Mouse (Mus musculus) adrenal gland, postnatal 14 days (tissue): Measurements from ENCODE around the gene Gabrb1. TPM values are rescaled to one million over a fixed set of nuclear protein-coding genes. Genes with fewer than 3 reads are reported as not detected.
A peak's percentile ranks its signal among the peaks of the same experiment; 100 is the strongest.
"Not testable (repeated sequence)": the region's sequence is repeated elsewhere in the genome, so short reads cannot be mapped to it uniquely, and the experiment has no call there.

Source experiments
- DNase-seq: peaks from one replicate; pipeline ENCODE4 v3.0.0; 2021; ENCODE audit warnings: mixed read lengths
- total RNA-seq: library from RNA; stranded (reverse); gene quantifications from 2 replicates; pipeline ENCODE4 v1.2.3, GENCODE M21; 2021

Gene Gabrb1
- total RNA-seq, 1 experiment from 2014 or later, result 0.33 TPM

DNA sequence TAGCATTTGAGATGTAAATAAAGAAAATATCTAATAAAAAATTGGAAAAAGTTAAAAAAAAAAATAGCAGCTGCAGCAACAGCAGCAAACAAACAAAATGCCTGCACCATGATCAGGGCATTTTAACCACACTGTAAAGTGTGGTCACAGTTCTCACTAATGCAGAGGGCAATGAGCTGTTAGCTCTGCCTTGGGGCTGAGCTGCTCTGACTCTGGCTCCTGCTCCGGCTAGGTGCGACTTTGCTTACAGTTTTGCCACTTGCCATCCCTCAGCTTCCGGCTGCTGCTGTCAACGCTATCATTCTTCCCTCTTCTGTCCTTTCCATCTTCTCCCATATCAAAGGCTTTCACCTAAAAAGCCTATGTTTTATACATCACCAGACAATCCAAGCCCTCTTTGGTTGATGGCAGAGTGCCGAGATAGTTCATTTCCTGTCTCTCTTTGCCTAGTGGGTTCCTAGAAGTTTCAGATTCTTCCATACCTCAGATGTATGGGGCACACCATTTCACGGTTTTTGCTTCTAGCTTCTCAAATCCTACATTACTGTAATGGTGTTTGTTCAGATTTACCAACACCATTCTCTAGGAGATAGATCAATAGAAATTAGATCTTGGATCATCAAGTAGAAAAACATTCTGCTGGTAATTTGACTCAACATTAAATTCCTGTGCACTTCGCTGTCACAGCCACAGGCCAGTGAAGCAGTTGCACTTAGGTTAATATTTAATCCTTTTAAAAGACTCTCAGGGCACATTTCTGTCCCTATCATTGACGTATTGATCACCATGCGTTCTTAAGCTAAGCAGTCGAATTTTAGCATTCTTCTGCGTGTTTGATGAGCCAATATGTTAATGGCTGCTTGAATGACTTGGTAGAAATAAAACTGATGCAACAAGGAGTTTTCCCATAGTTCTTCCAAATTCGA, 385.6 kb downstream of the Gabrb1 start:
- DNase-seq, result no peak

DNA sequence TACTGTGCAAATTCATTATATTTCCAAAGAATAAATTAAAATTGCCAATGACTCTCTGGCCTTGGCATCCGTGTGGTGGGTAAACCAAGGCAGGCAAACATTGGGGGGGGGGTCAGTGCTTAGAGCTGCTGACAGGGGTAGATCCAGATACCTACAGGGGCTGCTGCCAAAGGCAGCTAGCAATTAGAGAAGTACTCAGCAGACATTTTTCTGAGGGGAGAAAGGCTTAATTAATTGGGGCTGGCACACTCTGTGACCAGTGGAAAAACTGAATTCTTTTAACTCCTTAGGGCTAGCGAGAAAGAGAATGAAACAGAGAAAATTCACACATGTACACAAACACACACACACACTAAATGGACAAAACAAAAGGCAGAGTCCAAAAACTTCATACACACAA, 388.3 kb downstream of the Gabrb1 start:
- DNase-seq, result no peak

DNA sequence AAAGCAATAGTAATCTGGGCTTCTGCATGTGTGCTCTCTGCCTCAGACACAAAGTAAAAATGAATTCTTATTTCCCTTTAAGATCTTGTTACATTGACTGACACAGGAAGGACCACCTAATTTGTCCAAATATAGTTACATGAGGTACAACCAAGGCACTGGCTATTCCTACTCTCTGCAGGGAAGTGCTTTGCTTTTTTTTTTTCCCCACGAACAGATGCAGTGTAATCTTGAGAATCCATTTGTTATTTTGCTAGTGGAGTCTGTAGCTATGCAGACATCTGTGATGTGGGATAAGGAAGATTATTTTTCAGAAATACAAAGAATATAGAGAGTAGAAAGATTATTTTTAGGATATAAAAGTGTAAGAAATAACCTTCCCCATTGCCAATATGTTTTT, 406.2 kb downstream of the Gabrb1 start:
- DNase-seq, result no peak

DNA sequence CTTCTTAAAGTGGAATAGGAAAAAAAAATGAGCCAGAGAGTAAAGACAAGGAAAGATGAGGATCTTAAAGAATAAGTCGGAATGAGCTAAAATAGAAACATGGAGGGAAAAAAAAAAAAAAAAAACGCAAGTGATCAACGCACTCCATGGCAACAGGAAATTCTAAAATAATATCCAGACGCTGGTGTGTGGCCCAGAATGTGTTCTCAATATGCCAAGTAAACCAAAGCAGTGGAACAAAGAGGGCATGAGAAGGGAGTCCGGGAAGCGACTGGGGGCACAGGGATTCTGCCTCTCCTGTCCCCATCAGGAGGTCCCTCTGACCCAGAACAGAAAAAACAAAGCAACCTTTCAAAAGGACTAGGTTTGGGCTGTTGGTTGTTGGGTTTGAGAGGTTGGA, 410.9 kb downstream of the Gabrb1 start:
- no peak for DNase-seq

DNA sequence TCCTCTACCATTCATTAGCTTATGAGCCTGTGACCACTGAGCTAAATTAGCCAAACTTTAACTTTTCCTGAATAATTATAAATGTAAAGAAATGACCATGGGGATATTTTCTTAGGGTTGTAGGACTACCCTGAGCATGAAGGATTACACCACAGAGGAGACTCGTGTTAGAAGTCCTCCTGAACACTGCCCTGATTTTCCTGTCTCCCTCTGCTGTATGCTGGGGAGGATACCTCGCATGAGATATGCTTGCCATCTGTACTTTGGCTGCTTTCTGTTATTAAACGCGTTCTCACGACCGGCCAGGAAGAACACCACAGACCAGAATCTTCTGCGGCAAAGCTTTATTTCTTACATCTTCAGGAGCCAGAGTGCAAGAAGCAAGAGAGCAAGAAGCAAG, 411.5 kb downstream of the Gabrb1 start:
- not testable (repeated sequence) for DNase-seq

DNA sequence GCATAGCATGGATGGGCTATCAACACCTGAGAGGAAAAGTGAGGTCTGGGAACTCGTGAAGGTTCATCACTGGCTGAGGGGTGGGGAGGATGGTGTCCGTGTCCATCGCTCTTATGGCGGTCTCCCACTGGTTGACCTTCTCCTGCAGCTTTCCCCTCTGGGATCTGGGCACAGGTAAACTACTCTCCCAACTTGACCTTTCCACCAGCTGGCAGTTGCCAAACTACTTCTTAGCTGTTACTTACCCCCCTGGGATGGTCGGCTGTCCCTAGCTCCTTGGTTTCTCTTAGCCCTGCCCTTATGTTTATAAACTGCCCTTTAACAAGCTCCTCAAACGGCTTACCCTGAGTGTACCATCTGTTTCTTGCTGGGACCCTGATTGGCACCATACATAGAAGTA, 418.9 kb downstream of the Gabrb1 start:
- no peak for DNase-seq

DNA sequence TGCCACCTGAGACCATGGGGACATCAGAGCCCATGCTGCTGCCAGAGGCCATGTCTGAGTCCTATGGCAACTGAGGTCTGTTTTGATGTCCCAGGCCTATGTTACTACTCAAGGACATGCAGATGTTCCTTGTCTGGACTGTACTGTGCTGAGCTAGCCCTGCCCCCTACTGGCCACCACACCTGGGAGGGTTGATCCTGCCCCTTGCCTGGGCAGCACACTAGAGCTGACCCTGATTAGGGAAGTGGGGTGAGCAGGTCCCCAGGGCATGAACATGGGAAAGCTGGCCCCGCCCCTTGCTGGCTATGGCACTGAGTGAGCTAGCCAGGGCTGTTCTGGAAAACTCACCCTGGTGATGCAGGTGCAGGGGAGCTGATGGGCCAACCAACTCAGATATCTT, 428.6 kb downstream of the Gabrb1 start:
- DNase-seq, result peak; percentile 7

DNA sequence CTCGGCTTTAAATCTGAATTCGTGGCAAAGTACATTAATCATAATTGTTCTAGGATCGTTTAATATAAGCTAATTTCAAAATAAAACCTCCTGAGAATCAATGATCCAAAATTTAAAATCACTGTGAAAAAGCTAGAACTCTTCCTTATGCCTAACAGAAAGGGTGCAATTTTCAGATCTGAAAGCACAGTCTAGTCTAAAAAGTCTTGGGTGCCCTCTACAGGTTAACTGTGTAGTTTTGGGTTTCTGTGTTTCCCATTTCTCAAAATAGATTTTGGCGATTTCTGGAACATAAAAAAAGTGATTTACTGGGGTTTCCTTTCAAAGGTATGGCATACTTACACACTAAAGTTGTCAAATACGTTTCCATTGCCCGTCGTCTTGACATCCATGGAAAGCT, 436.7 kb downstream of the Gabrb1 start:
- DNase-seq, result no peak

DNA sequence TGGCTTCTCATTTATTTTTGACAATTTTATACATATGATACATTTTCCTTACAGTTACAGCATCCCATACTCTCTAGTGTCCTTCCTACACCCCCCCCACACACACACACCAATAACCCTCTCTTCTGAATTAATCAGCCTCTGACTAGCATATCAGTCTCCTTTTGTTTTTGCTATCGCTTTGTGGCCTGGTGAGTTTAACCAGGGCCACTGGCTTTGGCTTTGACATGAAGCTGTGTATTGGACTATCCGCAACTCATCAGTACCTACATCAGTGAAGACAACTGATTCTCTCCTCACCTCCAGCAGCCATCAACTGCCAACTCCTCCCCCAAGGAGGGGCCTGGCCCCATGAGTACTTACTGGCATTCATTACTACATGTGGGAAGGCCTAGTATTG, 437.1 kb downstream of the Gabrb1 start:
- no peak for DNase-seq

DNA sequence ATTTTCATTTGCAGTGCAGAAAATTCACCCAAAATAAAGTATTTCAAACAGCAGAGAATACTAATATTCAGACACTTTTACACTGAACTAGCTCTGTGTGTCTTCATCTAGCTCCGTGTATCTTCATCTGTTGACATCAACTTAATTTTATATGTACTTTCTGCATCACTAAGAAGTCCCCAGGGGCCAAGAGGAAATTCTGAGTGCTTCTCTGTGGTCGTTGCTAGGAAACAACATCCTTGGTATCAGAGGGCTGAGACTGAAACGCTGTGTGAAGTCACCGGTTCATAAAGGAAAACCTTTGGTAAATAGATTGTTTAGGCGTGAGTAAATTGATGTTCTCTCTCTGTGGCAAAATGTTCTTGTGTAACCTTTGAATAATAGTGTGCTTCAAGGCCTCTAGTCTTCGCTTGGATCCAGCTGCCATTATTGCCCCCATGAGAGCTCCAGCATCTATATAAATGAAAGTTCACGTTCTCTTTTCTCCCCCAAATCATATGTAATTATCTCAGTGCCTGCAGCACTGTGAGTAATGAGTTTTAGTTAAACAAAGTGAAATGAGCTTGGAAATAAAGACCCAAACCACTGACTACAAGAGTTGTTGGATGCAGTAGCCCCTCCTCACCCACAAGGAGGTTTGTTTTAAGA, 446.5 kb downstream of the Gabrb1 start:
- DNase-seq, result no peak

DNA sequence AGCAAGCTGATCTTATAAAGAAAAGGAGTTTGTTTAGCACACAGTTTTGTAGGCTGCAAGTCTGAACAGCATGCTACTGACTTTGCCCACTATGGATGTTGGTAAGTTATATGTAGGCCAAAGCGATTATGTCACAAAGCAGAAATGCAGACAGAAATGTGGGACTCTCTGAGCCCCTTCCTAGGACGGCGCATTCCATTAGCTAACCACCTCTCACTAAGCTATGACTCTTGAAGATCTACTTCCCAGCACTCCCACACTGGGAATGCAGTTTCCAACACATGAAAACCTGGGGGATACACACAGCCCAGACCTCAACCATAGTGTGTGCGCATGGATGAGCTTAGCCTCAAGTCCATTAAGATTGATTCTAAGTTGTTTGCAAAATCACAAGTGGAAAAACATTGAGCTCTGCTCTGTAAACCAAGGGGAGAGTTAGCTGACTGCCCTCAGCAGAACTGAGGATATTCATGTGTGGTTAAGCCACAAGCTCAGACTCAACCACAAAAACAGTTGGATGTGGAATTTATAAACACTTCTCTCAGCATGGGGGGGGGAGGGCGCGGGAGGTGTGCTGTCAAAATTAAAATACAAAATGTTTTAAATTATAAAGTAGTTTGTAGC, 464.6 kb downstream of the Gabrb1 start:
- no peak for DNase-seq

DNA sequence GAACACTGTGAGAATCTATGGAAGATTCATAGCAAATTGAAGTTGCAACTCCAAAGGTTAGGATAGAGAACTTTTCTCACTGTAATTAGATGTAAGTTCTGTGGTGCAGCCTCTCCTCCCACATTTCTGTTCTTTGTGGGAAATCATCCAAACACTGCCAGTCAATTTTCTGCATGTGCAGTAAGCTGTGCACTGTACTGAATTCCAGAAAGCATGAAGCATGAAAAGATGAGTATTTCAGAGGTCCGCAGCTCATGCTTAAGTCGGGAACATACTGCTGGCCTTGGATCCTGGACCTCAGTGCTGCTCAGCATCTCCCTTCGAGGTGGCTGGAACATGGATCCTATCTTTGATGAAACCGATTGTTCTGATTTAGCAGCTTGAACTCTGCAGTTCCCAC, 468.8 kb downstream of the Gabrb1 start:
- no peak for DNase-seq

DNA sequence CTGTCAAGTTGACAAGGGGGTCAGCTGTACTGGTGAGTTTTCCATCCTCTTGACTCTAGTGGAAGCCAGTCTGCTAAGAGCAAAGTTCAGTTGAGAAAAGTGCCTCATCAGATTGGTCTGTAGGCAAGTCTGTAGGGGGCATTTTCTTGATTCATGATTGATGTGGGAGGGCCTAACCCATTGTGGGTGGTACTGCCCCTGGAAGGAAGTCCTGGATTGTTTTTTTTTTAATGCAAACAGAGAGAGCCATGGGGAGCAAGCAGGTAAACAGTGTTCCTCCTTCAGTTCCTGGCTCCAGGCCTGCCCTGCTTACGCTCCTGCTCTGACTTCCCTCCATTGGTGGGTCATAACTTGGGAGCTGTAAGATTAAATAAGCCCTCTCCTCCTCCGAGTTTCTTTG, 476.0 kb downstream of the Gabrb1 start:
- DNase-seq, result no peak

DNA sequence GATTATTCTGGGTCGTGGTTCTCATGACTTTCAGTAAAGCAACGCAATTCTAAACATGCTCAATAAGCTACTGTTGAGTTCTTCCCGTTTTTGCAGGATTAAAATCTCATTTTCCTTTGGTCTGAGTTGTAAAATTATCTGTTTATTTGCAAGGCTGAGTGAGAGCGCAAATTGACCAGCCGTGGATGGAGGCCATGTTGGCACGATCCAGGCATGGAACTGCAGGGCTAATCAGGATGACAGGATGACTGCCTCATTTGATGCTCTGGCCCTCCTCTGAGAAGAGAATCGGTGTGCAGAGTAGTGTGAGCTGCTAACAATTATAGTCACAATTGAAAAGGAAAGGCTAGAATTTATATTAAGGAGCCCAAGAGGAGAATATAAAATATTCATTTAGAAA, 480.3 kb downstream of the Gabrb1 start:
- DNase-seq, result no peak

DNA sequence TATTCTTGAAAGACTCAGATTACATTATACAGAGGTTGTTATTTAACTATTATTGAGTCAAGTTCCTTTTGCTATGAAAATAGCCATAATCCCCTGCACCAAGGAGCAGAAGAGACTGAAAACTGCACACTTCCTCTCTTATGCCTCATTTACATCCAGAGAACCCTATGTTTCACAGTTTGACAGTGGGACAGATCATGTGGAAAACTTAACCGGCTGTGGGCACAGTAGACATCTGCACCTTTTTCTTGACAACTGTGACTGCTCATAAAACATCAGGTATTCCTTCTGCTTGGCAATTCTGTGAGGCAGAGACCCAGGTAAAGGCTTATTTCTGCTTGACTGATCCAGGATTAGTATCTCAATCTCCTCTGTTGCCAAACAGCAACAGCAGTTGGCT, 481.7 kb downstream of the Gabrb1 start:
- no peak for DNase-seq

DNA sequence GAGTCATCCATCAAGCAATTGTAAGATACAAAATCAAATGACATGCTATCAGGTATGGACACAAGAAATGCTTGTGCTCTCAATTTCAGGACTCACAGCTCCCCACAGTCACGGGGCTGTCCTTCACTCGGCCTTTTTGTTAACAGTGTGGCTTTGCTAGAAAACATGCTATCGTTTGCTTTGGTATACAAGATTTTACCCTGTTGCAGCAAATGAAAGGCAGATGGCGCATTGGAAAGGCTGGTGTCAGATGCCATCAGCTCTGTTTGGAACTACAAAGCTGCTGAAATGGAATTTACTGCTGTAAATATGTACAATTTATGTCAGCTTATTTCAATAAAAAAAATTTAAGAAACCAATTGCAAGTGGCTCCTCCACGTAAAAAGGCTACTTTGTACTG, 490.8 kb downstream of the Gabrb1 start:
- no peak for DNase-seq

DNA sequence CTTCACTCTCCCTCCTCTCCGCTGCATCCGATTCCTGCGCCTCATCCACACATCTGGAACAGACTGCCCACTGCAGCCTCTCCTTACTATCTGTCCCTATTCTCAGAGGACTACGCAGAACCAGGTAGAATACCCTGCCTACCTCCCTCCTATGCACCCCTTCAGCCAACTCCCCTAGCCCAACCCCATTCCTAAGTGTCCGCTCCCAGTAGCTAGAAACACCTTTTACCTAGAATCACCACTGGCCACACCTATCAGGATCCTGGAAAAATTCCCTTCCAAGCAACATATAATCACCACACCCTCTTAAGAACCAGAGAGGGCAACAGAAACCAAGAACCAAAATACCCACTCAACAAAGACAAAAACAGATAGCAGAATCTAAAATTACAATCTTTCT, 493.0 kb downstream of the Gabrb1 start:
- DNase-seq, result no peak

DNA sequence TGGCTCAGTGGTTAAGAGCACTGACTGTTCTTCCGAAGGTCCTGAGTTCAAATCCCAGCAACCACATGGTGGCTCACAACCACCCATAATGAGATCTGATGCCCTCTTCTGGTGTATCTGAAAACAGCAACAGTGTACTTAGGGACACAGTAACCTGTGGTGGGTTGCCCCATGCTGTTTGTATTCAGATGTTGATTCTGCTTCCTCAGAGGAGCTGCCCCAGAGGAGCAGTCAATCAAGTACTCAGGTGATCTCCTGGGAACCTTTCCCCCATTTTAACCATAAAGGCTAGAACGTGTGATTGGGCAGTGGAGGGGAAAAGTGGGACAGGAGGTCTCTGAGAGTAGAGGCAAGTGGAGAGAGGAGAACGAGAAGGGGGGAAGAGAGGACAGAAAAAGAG, 497.8 kb downstream of the Gabrb1 start:
- DNase-seq, result not testable (repeated sequence)

DNA sequence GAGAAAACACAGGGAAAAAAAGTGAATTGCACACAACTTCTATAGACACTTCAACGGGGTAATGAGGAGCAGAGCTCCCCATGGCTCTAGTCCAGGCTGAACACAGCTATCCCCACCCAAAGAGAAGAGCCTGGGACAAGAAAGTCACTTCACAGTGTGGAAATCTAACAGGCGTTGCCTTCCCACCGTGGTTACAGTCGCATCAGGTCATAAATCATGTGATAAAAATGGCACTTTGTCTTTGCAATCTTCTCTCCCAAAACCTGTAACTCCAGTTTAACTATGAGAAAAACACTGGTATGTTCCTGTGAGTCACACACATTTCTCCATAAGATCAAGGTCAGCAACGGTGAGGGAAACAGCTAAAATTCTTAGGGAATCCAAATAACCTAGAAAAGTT, 498.7 kb downstream of the Gabrb1 start:
- DNase-seq, result no peak

DNA sequence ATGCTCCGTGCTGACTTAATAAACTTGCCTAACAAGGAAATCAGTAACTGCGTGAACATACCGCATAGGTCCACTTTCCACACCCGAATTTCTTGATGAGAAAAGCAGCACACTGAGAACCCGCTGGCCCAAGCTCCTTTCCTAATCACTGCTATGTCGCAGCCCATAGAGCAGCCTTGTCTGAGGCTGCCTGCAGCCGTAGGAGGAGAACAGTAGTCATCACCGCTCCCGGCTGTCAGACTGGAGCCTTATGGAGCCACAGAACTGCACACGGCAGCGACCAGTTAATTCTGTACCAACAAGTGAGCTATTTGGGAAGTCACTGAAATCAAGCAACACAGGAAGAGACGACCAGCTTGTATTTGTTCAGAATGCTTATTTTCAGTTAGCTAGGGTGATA, 500.8 kb downstream of the Gabrb1 start:
- DNase-seq, result no peak

DNA sequence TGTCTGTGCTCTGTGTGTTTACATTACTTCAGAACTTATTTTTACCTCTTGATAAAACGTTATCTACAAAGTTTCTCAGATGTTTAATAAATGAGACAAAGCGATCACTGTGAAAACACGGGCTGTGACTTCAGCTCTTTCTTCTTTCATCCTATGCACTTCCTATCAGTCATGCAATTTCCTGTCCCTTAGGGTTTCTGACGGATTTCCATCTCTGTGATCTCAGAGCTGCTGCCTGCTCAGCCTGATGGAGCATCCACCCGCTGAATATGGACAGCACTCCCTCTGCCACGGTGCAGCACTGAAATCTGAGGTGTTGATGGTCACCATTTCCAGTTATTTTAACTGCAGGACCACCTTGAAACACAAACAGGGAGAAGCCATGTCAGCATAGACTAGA, 501.6 kb downstream of the Gabrb1 start:
- DNase-seq, result no peak

DNA sequence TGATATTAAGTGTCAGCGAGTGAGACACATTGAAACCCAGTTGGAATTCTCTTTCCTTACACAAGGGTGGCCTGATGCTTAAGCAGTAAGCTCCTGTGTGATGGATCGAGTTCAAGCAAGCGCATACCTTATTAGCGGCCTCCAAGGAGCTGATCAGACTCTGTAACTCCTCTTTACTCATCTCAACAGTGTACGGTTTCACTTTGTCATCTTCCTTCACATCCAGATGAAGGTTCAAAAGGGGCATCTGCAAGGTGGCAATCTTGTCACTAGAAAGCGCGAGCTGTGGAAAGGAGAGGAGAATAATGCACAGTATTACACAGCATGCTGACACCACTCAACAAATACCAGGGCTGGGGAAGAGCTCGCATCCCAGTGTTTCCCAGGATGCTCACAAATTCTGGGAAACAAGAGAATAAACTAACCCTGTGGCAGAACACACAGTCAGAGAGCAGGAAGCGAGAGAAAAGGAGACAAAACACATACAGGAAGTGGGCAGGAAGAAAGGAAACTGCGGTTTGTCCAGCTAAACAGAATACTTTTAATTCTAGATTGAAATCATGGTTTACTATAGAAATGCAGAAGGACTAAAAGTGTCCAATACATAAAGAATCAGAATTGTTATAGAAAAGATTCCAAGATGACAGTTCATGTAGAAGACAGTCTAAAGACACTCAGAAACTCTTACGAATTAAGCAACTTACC, 503.0 kb downstream of the Gabrb1 start:
- no peak for DNase-seq

DNA sequence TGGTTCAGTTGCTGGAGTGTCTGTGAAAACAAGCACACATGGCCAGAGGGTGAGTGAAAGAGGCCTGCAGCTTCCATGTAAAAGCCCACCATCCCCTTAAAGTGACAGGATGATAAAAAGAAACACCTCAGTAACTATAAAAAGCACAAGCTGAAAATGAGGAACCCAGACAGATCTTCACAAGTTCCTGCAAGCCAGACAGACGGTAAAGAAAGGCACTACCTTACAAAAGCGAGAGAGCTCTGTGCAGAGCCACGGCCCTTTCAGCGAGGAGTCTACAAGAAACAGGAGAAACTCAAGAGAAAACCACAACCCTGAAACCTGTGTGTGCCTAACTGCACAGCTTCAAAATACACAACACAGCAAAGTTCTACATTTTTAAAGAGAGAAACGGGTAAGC, 504.9 kb downstream of the Gabrb1 start:
- DNase-seq, result no peak
